Mouse (Mus musculus): ENCODE measurements at regions not wholly inside any gene's neighbourhood (a gene's known extent, or its start where the extent isn't known, plus 50 kb on each side); places are given as distances from the start of the nearest gene placed in this dataset.

DNA sequence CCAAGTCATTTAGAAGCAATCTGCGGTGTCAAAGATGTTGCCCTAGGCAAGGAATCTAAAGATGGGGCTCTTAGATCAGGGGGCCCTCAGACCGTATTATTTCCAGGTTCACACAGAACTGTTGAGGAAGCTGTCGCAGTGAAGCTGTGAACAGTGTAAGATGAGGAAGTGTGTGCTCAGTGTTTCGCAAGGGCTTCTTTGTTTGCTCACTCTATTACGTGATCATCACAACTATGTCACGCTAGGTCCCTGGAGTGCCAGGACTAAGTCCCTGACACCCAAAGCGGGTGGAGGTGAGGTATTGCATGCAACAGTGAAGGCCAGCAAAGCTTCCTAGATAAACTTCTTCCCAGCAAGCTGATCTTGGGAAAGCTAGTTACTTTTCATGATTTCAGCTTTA, 254.4 kb downstream of the Hlx start:
- TF ChIP-seq CTCF (IDR thresholded peaks at IDR 0.05; ENCODE audit: control insufficient read depth, insufficient read depth, insufficient replicate concordance, low read depth, low read length) (no peak), POLR2A (IDR thresholded peaks at IDR 0.05; ENCODE audit: control insufficient read depth, low read depth, low read length) (no peak)
